Mouse (Mus musculus) frontal cortex, postnatal 10 days (tissue): ENCODE measurements at regions not wholly inside any gene's neighbourhood (a gene's known extent, or its start where the extent isn't known, plus 50 kb on each side); places are given as distances from the start of the nearest gene placed in this dataset.
A peak's percentile ranks its signal among the peaks of the same experiment; 100 is the strongest.

Source experiments
- DNase-seq, 2 experiments: peaks; one replicate each; pipeline ENCODE4 v3.0.0; 2022; ENCODE audit warnings: low spot score in 2 of 2, mixed read lengths in 1 of 2

- no peak for DNase-seq
These were observed 144.9 kb upstream of the Dab2 start for GRCm38 (mm10) chr15:6154706-6155105.

DNA sequence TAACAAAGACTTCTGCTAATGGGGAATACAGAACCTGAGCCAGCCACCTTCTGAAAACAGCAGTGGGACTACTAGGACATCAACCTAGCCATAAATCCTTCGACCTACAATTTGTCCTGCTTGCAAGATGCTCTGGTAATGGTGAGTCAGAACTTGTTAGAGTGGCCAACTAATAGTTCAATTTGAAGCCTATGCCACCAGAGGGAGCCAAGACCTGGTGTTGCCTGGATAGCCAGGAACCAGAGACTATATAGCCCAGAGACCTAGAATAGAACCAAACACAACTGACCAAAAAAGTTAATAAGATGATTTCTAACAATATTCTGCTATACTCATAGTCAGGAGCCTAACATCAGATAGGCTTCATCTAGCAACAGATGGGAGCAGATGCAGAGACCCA, 119.3 kb upstream of the Dab2 start:
- no peak for DNase-seq

DNA sequence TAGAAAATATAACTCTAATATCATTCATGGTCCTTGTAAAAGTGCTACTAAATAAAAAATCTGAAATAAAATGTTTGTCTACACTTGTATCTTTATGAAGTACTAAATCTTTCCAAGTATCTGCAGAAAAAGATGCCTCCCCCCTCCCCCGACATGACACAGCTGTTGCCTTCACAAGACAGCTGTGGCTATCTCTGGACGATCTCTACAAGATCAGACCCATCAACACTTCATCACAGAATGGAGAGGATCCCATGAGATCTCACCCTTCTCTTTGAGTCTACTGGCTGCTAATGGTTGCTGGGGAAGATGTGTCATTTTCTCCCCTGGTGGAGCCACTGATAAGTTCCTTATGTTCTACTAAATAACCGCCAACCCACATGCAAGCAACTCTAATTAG, 116.0 kb upstream of the Dab2 start:
- no peak for DNase-seq

DNA sequence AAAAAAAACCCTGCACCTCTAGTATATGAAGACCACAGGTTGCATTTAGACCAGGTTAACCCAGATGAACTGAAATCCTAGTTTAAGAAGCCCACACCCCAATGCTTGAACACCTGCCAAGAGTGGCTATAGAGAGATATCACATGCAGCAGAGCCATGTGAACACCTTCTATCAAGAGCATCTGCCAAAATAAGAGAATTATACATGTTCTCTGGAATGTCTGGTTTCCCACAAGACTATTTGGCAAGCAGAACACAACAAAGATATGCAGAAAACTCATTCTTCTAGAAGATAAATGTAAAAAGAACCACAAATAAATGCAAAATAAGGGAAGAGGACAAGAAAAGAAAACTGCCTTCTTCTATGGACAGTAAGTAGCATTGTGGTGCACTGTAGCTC, 107.7 kb upstream of the Dab2 start:
- no peak for DNase-seq

DNA sequence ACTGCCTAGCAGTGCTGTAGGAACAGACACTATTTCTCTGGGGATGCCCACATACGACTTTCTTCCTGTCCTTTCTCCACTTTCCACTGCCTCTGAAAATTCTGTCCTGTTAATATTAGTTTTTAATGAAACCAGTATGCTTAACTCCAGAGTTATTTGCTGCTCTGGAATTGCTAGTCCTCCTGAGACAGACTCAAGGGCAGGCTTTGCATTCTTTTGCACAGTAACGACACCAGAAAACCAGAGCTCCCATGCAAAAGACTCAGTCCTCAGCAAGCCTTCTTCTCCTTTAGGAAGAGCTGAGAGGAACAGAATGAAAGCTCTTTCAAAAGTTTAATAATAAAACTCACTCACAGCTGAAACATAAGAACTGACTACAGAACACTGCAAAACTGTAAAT, 92.3 kb upstream of the Dab2 start:
- DNase-seq, result no peak

- no peak for DNase-seq
These were observed 90.3 kb upstream of the Dab2 start for GRCm38 (mm10) chr15:6209301-6209700.

DNA sequence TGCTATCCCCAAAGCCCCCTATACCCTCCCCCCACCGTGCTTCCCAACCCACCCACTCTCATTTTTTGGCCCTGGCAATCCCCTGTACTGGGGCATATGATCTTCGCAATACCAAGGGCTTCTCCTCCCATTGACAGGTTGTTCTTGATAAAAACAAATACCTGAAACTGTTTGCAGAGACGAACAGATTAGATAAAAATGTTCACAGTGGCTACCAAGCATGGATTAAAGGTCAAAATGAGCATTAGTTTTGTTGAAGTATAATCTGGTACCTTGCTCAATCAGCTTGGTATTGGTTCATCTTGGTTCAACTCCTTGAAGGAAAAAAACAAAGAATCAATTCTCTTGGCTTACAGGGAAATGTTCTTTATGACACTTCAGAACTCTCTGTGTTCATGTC, 81.5 kb upstream of the Dab2 start:
- no peak for DNase-seq

DNA sequence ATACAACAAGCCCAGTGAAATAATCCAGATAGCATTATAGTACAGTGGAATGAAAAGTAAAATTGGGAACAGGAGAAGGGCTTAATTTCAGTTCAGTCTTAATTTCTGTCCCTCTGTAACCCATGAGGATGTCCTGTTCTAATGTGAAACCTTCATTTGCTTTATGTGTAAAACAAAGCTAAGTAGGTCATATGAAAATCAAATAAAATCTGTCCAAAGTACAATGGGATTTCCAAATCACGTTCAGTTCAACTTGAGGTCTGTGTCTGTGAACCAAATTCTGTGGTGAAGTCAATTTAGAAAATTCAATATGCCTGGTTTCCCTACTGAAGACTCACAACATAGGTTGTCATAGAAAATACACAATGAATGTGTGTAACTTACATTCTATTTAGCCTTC, 74.4 kb upstream of the Dab2 start:
- no peak for DNase-seq

GRCm38 (mm10) chr15:6230618-6231017, 69.0 kb upstream of the Dab2 start:
- no peak for DNase-seq

DNA sequence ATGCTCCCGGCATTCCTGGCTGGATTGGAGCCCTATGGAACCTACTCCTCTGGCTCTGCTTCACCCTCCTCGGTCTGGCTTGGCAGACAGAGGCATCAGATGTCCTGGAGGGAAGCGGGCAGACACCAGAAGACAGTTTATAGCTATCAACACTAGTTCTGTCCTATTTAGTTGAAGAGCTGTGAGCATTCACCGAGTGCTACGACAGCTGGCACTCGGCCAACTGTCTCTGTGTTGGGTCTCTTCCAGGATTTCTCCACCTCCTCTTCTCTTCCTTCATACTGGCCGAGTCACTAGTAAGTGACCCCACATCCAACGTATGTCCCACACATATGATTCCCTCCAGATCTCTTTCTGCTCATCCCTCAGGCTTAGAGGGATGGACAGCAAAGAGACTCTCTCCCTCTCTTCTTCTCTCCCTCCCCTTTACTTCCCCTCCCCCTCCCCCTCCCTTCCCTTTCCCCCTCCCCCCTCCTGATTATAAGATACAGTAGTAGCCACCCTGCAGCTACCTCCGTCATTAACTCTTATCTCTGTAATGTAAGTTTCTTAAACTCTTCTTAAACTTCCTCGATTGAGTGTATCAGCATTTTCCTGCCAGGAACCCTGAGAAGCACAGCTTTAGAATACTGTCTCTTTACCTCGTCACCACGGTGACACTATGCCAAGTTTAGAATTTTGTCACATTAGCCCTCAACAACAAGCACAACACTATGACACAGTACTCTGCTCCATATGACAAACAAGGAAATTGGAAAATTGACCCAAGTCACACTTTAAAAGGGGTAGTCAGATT, 68.1 kb upstream of the Dab2 start:
- DNase-seq, result peak in 1 of 2 experiments; percentile 23

DNA sequence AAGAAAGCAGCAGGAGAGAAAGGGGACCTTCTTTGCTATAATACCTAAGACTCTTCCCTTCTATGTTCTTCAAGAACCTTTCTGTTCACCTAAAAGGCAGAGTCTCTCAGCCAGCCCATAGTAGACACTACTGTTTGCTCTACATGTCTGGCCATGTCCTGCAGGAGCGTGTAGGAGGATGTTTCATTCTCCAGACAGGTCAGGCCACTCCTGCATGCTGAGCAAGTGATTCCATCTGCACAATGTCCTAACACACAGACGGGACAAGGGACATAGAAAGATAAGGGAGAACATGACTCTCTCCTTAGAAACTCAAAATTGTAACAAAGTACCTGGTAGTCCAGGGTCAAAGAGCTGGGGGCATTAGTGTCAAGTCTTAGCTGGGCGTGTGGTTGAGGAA, 66.0 kb upstream of the Dab2 start:
- no peak for DNase-seq

DNA sequence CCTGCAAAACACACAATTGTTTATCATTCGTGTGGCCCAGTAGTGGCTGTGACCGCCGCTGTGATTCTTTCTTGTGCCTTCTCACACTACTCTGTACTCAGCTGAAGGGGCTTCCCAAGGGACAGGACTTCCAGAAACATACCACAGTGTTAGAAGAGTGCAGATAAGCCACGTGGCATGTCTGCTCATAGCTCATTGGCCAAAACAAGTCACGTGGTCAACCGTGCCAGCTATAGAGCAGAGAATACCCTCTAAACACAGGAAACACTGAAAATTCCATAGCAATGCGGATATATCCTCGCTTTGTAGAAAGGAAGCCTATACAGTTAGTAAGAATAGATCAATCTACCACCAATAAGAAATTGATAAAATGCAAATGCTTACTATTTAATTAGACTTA, 63.0 kb upstream of the Dab2 start:
- DNase-seq, result no peak

DNA sequence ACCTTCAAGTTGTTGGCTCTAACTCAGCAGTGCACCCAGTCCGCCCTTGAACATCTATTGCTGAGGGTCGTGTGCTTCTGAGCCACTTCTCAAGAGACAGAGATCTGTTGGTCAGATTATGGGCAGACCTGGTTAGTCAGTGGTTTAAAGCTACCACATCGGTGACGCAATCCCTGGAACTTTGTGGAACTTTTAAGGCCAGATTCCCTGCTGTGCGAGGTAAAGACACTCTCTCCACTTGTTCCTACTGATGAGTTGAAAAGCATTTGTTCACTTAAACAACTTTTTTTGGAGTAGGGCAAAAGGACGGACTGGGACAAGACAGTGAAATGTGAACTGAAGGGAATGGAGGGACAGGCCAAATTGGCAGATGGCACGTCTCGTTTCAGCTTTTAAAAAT, 61.9 kb upstream of the Dab2 start:
- no peak for DNase-seq

GRCm38 (mm10) chr15:6238133-6238532, 61.5 kb upstream of the Dab2 start:
- DNase-seq, result peak; percentile 25 to 79

- no peak for DNase-seq
These were observed 60.8 kb upstream of the Dab2 start for GRCm38 (mm10) chr15:6238755-6239154.

DNA sequence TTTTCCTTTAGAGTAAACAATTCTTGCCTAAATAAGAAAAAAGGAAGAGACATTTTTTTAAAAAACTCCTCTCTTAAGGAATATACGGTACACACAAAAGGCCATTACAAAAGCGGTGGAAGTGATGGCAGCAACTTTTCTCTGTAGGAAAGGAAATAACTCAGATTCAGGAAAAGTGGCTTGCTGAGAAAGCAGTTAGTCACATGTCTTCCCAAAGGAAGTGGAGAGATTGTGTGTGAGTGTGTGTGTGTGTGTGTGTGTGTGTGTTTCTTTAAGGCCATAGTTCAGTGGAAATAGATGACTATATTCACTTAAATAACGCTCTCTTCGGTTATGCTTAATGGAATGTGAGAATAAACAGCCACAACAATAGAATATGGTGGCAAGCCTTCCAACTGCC, 57.5 kb upstream of the Dab2 start:
- no peak for DNase-seq

- no peak for DNase-seq
These were observed 55.2 kb upstream of the Dab2 start for GRCm38 (mm10) chr15:6244401-6244800.

DNA sequence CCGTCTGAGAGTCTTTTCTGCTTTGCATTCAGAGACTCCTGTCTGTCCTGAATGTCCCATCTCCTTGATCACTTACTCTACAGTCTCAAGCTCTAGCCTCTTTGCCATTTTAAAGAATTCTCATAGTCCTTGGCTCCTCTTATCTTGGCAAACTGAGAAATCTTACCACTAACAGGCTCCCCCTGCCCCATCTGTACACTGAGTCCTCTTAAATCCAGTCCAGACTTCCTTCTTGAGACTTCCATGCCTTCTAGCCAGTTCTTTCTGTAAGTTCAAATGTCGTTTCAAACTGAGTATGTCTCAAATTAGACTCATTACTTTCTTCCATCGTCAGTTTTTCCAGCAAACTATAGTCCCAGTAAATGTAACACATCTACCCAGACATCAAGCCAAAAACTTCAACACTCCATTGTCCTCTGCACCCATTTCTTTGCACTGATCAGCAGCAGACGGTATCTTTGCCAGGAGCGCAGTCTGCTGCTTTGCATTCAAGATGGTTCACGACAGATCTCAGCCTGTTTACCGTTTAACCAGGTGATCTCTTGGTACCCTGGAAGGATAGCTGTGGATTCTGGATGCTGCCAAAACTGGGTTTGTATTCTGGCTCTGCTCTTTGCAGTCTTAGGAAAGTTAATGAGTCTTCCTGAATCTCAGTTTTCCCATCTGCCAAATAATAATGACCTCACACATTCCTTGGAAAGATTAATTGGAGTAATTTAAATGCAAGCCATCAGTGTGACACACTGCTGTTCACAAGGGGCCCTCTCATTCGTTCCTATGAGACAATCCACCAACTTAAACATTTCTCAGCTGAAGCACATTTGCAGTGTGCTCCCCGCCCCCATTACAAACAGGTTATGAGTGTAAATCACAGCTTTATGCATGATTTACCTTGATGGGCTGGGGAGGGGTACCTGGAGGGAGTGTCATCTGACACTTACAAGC, 53.4 kb upstream of the Dab2 start:
- no peak for DNase-seq

GRCm38 (mm10) chr15:6248470-6248869, 51.1 kb upstream of the Dab2 start:
- DNase-seq, result no peak
